Mouse (Mus musculus): ENCODE results near the gene Lypd1.

The Lypd1 gene

GRCm38 (mm10) chr1:125912601-125913600 is at the start of gene Lypd1:
TSS of gene Lypd1 (minus strand) at chr1:125913101.
- no peak for DNase-seq (ENCODE audit: low read depth in 1 of 2, low spot score in 2 of 2)

GRCm38 (mm10) chr1:125951026-125951425 is 38.1 kb upstream of the Lypd1 start:
- DNase-seq (ENCODE audit: low read depth in 1 of 2, low spot score in 2 of 2), result no peak

DNA sequence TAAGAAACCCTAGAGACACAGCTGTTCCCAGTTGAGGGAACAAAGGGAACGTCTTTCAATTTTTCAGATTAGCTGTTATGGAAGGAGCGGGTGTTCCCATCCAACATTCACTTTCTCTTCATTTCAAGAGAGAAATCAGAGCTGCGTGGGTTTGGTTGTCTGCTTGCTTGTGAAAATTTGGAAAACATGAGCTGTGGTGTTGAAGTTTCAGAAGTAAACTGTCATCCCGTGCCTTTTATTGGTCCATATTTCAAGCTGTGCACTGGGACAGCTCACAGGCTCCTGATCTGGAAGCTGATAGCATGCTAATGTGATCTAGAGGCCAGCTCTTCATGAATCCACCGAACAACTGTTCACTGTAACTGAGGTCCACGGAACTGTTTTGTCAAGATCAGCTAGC is 36.2 kb upstream of the Lypd1 start:
- DNase-seq (ENCODE audit: low read depth in 1 of 2, low spot score in 2 of 2), result no peak

DNA sequence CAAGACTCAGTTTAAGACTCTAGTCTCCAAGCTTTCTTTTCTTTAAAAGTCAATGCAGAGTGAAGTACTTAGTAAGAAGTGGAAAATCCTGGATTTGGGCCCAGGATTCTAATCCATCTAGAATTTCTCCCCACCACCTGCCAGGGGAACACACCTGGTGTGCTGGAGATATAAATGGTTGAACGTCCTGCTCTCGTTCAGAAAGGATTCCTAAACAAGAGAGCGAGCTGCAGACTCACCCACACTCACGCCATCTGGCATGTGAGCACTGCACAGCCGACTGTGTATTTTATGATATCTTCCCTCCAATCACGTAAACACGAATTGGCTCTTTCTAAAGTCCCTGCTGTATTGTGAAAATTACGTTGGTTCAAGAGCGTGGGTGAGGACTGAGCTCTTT is 32.2 kb upstream of the Lypd1 start:
- no peak for DNase-seq (ENCODE audit: low read depth in 1 of 2, low spot score in 2 of 2)

GRCm38 (mm10) chr1:125943305-125943704 is 30.4 kb upstream of the Lypd1 start:
- DNase-seq (ENCODE audit: low read depth in 1 of 2, low spot score in 2 of 2), result no peak

DNA sequence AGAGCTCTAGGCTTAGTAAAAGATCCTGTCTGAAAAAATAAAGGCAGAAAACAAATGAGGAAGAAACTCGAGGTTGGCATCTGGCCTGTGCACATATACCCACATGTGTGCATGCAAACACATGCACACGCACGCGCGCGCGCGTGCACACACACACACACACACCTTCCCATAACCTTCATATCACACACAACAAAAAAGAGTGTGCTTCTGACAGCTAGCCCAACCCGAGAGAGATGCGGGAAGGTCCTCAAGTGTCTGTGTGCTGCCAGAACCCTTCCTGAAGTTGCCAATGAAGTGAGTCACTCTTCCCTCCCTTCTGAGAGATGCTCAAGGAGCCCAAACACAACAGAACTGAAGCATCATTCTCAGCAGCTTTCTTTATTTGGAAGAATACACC is 12.6 kb upstream of the Lypd1 start:
- no peak for DNase-seq (ENCODE audit: low read depth in 1 of 2, low spot score in 2 of 2)

DNA sequence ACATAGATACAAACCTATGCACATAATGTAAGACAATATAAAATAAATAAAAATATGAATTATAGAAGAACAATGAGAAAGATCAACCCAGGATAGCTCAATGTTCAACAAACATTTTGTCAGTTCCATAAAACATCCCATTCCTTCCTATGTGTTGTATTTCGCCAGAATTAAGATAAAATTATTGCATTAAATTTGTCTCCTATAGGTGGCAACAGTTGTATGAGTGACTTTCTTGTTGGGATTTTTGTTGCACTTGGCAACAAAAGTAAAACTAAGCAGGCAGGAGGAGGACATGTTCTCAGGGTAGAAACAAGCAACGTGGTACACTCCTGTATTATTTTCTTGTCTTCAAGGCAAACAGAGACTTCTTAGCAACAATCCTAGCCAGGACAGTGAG is 10.2 kb upstream of the Lypd1 start:
- no peak for DNase-seq (ENCODE audit: low read depth in 1 of 2, low spot score in 2 of 2)

- no peak for DNase-seq (ENCODE audit: low read depth in 1 of 2, low spot score in 2 of 2)
These were observed 7.8 kb upstream of the Lypd1 start for GRCm38 (mm10) chr1:125920696-125921095.

GRCm38 (mm10) chr1:125911901-125912445 is 928 bp downstream of the Lypd1 start:
- no peak for DNase-seq (ENCODE audit: low read depth in 1 of 2, low spot score in 2 of 2)

GRCm38 (mm10) chr1:125911337-125911900 is 1.5 kb downstream of the Lypd1 start:
- DNase-seq (ENCODE audit: low read depth in 1 of 2, low spot score in 2 of 2), result no peak

DNA sequence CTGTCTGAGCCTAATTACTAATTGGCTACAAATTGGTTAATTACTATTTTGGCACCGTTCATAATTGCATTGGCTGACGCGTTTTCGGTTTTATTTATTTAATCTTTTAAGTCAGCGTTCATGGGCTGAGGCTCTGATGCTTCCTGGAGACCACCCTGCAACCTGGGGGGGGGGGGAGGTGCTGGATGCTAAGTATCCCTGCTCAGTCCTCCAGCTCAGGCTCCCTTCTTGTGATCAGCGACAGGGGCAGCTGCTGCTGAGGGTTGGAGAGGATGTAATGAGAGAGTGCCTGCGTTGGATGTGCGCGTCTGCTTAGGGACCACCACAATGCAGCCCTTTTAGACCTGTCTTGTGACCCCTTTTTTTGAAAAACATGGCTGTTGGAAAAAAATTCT is 2.0 kb downstream of the Lypd1 start:
- no peak for DNase-seq (ENCODE audit: low read depth in 1 of 2, low spot score in 2 of 2)

DNA sequence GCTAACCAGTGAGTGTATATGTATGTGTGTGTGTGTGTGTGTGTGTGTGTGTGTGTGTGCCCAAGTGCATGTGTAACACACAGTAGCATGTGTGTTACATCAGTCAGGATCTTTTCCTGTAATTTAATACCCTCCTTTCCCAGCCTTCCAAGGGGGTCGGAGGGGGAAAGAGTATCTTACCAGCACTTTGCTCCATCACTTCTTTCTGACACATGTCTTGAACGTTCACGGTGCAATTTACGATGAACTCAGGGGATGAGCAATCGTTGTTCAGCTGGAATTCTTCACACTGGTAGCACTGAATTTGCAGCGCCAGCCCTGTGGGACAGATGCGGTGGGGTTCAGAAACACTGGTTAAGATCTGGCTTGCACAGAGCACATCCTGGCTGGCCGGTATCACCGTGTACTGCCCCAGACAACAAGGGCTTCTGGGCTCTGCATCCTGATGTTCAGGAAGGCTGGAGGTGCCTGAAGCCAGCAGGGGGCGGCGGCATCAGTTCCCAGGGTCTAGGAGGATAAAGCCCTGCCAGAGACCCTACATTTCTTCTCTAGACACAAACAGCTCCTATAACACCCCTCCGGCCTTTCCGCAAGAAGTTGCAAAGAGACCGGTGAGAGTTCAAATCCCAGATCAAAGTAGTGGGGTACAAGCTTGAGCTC is 2.6 kb downstream of the Lypd1 start:
- DNase-seq (ENCODE audit: low read depth in 1 of 2, low spot score in 2 of 2), result no peak

DNA sequence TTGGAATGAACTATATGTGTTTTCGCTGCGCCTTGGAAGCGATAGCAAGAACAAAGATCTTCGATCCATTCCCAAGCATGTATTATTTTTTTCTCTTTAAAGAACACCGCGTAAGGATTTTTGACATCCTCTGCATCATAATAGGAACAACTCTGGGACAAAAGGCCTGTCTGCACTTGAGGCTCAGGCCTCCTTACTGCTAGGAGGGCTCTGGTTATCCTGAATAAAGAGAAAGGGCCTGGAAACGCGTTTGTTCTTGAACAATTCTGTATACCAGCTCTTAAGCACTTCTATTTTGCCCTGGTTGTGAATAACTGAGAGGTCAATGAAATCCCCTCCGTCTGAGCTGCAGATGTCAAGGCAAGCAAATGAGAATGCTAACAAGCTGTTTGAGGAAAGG is 19.7 kb downstream of the Lypd1 start:
- DNase-seq (ENCODE audit: low read depth in 1 of 2, low spot score in 2 of 2), result no peak

- DNase-seq (ENCODE audit: low read depth in 1 of 2, low spot score in 2 of 2), result no peak
These were observed 42.8 kb downstream of the Lypd1 start for GRCm38 (mm10) chr1:125870056-125870455.

DNA sequence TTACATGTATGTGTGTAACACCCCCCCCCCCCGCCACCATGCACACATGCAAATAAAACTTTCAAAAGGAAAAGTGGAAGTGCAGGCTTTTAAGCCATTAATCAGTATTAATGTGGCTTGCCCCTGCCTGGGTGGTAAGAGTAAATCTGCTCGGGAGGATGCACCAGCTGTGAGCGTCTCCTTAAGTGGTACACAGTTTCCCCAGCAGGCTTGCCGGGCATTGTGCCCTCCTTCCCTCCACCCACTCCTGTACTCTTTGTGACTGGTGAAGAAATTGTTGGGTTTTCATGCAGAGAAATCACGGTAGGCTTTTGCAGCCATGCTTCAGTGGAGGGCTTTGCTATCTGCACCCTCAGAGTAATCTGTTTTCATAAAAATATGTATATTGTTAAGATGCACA is 54.3 kb downstream of the Lypd1 start:
- DNase-seq (ENCODE audit: low read depth in 1 of 2, low spot score in 2 of 2), result no peak

DNA sequence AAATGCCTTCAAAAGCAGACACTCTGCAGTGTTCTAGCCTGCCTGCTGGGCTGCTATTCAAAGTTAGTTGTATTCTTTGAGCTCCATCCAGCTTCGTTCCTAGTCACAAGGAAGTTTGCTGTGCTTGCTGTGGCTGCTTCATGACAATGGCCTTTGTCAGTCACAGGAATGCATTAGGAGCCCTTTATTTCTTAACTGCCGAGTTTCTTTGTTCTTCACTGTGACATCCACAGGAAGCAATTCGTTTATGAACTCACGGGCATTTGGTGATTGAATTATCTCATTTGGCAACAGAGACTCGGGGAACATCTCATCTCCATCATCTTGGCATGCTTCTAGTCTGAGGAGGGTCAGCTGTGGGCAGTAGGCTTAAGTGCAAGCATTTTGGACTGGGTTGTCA is 58.3 kb downstream of the Lypd1 start:
- no peak for DNase-seq (ENCODE audit: low read depth in 1 of 2, low spot score in 2 of 2)

DNA sequence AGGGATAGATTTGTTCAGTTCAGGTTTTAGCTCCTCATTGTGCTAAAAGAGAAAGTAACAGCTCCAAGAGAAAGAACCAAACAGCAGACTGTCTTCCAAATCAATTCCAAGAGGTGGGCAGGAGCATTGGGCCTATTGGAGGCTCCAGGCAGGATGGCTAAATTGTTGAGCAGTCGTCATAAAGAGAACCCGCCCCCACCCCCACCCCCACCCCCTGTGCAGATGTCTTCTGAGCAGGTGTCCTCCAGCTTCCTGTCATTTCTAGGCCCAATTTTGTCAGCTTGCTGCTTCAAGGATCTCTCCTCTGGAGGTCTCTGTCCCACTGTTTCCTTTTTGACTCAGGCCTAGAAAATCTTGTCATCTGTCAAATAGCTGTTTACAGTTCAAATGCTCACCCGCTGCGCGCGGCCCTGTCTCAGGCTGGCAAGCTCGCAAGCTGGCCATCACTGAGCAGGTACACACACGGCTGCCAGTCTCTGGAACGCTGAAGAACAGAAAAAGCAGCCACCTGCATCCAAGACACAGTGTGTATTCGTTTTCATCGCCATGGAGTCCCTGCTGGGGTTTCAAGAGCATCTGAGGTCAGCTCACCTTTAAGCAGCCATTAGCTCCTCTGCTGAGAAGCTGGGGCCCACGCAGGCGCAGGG is 73.0 kb downstream of the Lypd1 start:
- DNase-seq (ENCODE audit: low read depth in 1 of 2, low spot score in 2 of 2), result no peak

DNA sequence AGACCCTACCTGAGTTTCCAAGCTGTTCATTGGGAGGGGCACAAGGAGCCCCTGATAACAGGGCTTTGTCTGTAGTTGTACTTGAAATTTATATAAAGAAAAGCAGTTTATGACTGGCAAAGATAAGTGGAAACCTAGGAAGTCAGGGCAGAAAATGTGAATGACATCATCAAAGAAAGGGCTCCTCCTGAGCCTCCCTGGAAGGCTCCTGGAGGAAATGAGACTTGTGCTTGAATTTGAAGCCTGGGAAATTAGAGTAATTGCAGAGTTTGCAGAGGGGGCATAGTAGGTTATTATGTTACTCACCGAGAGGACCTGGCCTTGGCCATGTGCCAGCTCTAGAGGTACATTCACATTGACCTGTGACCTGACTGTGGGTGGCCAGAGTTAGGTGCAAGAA is 75.4 kb downstream of the Lypd1 start:
- no peak for DNase-seq (ENCODE audit: low read depth in 1 of 2, low spot score in 2 of 2)

GRCm38 (mm10) chr1:125823611-125824010 is 89.3 kb downstream of the Lypd1 start:
- DNase-seq (ENCODE audit: low read depth in 1 of 2, low spot score in 2 of 2), result no peak

DNA sequence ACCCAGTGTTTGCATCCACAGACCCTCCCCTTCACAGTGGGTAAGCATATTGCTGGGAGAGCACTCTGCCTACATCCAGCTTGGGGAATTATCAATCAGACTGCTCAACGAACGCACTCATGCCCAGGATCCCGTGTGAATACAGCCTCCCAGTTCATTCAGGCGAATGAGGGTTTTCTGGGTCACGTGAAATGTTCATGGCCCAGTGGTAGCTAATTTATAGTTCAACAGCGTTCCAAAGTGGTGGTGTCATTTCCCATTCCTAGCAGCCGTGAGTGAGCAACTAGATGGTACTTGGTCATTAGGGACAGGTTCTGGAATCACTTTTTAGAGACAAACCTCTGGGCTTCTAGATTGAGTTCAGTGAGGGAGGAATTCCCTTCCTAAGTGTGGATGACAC is 91.8 kb downstream of the Lypd1 start:
- no peak for DNase-seq (ENCODE audit: low read depth in 1 of 2, low spot score in 2 of 2)

Measured in monocyte, adult 2 months (primary cell).